Mouse (Mus musculus): ENCODE results near the gene Olfr1260.

Gene Olfr1260

GRCm38 (mm10) chr2:89974184-89974583 lies at the start of gene Olfr1260:
Gene Olfr1260 (plus strand): TSS chr2:89974340.
- DNase-seq (ENCODE audit: low read depth, low spot score) = no peak

- DNase-seq (ENCODE audit: low read depth, low spot score) = no peak
Measured at GRCm38 (mm10) chr2:89927009-89927408, 47.1 kb upstream of the Olfr1260 start, which contains the start of gene Olfr1258. Gene Olfr1258 (plus strand): TSS chr2:89927309.

- DNase-seq (ENCODE audit: low read depth, low spot score) = no peak
Measured at GRCm38 (mm10) chr2:89948564-89948963, 25.6 kb upstream of the Olfr1260 start, which contains the start of gene Olfr1259. Gene Olfr1259 (minus strand): TSS chr2:89948664.

GRCm38 (mm10) chr2:89977709-89978108 lies 3.6 kb downstream of the Olfr1260 start:
- no peak for DNase-seq (ENCODE audit: low read depth, low spot score)

- no peak for DNase-seq (ENCODE audit: low read depth, low spot score)
Measured at GRCm38 (mm10) chr2:89990921-89991320, 16.8 kb downstream of the Olfr1260 start, which contains the start of gene Olfr1261. Gene Olfr1261 (plus strand): TSS chr2:89991221.

- no peak for DNase-seq (ENCODE audit: low read depth, low spot score)
Measured at GRCm38 (mm10) chr2:89999845-90000244, 25.7 kb downstream of the Olfr1260 start, which contains the start of gene Olfr1262. Gene Olfr1262 (plus strand): TSS chr2:90000145.

GRCm38 (mm10) chr2:90011831-90012230 lies 37.7 kb downstream of the Olfr1260 start, which contains the start of gene Olfr1263:
Gene Olfr1263 (plus strand): TSS chr2:90012131.
- DNase-seq (ENCODE audit: low read depth, low spot score) = no peak

- no peak for DNase-seq (ENCODE audit: low read depth, low spot score)
Measured at GRCm38 (mm10) chr2:90025477-90025876, 51.3 kb downstream of the Olfr1260 start, which contains the start of gene Olfr1264. Gene Olfr1264 (minus strand): TSS chr2:90025577.

All from skeletal muscle tissue, adult 2 months (tissue).